Mouse (Mus musculus) cerebellum, postnatal 36 days (tissue): ENCODE measurements around the gene Alkbh8.
"Not testable (repeated sequence)": the region's sequence is repeated elsewhere in the genome, so short reads cannot be mapped to it uniquely, and the experiment has no call there.

Experiments used
- DNase-seq, 2 experiments: peaks; one replicate each; pipeline ENCODE4 v3.0.0; 2021 to 2022; ENCODE audit warnings: mixed read lengths in 2 of 2

Alkbh8 gene

DNA sequence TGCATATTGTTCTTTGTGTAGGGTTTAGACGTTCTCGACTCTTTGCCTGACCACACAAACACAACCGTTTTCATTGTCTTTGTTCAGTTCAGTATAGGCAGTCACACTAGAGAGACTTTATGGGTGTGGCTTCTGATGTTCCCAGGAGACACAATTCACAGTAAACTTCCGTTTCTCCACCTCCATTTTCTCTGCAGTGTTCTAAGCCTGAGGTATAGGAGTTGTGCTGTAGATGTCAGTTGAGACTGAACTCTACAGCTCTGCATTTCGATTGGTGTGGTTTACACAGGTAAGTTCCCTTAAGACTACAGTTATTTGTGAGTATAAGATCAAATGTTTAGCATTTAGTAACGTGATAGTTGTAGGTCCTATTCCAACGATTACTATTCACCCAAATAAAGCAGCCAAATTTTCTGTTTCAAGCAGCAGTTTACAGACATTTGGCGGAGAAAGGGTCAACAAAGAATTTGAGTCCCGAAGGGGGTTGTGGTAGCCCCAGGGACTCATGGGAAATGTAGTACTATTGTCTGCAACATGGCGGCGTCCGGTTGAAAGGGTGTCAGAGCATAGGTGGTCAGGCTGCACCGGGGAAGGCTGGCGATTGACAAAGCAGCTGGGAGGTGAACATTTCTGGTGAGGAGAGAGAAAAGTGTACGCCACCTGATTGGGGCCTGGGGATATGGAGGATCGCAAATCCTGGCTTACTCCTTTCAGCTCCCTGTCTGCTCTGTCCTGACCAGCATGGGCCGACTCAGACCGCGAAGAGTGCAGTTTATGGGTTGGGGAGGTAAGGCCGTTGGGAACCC lies at the start of gene Alkbh8:
Alkbh8 (plus strand) TSS at position 179 of the 806 bp plus-strand sequence.
- peak; percentile 75 to 83 for DNase-seq

DNA sequence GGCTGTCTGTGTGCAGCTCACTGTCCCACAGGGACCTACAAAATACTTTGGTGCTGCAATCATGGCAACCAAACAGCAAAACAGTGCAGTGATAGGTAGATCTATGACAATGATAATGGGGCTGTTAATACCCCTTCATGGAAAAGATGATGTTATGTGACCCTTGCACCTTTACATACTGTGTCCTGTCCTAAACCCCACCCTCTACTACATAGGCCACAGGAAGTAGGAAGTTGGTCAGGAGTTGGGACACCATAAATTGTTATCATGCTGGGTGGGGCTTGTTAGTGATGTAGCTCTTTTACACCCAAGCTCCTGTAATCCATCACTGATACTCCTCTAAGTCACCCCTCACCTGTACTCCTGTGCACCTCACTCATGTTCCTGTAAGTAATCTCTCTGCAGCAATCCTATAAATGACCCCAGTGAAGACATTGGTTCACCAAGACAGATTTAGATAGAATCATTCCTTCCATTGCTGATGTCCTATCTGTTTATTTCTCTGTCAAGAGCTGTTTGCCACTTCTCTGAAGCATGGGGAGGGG lies 25.6 kb upstream of the Alkbh8 start:
- no peak for DNase-seq

DNA sequence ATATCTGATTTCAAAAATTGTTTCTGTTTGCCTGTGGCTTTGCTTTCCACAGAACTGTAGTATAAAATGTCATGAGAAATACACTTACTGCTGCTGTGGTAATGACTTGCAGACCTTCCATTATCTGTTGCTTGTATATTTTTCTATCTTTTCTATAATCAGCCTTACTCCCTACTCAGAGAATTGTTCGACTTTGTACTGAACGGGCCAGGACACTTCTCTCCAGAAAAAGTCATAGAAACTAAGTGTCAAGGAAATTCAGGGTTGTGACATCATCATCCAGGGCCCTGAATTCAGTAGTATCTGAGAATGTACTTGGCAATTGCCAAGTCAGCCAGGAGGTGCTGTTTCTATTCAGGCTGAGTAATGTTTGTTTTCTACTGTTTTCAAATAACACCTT lies 24.9 kb upstream of the Alkbh8 start:
- no peak for DNase-seq

DNA sequence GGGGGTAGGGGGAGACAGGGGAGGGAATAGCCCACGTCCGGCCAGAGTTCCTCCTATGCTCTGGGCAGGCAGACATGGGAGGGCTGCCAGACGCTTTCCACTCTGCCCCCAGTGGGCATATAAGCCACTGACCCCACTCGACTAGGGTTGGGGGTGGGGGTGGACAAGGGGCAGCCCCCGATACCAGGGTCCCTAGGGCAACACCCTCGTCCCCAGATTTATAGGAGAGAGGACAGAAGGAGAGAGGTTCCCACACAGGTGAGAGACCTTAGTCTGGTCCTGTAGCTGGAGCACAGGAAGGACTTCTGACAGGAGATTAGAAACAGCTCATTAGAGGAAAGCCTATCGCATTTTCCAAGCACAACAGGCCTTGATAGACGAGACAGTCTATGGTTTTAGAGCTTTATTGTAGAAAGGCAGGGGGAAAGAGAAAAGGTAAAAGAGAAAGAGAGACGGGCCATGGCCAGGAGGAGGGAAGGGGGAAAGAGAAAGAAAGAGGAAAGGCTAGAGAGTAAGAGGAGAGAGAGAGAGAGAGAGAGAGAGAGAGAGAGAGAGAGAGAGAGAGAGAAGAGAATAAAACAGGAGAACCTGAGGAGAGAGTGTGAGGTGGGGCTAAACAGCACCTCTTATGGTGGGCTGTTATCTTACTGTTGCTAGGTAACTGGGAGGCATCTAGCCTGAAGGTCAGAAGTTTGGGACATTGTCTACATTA lies 7.4 kb upstream of the Alkbh8 start:
- not testable (repeated sequence) for DNase-seq

DNA sequence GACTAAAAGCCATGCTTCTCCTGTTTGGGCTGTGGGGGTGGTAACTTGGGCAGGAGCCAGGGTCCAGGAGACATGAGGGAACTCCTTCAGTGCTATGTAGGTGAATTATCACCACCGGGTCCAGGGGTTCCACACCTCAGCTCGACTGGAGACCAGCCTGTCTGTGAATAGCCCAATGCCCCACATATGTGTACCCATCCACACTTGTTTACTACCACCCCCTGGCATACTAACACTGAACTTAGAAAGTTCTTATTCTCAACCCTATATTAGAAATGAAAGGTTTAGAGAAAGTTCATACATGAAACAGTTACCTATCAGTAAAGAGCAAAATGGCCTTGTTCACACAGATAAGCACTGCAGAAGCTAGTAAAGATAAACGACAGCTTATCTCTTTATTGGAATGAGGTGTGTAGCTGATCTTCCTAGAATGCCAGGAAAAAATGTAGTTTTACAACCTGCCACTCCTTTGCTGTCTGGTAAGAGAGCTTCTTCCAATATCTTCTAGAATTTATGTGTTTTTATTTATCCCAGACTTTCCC lies 6.8 kb upstream of the Alkbh8 start:
- no peak for DNase-seq

DNA sequence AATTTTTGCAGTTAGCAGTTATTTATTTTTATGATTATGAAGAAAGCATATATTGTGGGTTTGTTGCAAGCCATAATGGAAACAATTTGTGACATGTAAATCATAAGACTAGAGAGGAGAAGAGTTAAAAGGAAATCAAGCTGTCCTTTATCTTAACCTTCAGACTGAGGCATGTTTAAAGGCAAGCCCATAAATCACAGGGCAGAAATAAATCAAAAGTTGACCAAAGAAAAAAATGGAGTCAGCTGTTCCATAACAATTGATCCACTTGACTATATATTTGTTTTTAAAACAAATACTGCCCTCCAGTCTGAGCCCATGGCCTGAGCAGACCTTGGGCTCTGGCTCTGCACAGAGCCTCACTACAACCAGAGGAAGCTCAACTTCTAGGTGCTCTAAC lies 4.6 kb upstream of the Alkbh8 start:
- no peak for DNase-seq

DNA sequence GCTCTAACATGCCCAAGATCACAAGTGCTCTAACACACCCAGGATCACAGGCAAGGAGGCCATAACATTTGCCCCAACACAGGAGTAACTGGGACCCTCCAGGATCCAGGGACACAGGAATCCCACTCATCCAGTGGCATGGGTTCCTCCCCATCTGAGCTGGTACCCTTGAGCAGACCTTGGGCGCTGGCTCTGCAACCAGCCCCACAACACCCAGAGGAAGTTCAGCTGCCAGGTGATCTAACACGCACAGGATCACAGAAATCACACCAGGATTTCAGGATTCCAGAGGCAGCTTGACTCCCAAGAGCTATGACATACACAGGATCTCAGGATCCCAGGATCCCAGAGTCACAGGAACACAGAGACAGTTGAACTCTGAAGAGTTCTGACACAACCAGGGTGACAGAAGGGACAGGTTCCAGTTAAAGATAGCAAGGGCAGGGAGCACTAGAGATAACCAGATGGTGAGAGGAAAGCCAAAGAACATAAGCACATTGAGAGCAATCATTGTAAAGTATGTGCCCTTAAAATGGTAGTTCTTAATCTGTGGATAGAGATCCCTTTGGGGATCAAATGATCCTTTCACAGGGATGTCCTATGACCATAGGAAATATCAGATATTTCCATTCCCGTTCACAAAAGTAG lies 4.1 kb upstream of the Alkbh8 start:
- DNase-seq = no peak

DNA sequence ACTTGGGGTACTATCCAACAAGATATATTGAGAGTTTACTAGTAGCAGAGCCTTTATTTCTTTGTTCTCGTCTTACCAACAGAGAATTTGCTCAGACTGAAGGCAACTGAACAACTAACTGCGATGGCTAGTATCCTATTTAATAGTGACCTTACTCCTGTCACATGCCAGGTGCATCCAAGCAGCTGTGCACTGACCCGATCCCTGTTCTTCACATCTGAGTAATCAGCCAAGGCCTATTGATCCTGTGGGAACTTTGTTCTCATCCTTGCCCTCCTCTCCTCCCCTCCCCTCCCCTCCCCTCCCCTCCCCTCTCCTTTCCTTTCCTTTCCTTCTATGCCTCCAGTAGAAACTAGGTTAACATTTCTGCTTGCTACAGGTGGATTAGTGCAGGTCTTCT lies 1.7 kb downstream of the Alkbh8 start:
- no peak for DNase-seq

DNA sequence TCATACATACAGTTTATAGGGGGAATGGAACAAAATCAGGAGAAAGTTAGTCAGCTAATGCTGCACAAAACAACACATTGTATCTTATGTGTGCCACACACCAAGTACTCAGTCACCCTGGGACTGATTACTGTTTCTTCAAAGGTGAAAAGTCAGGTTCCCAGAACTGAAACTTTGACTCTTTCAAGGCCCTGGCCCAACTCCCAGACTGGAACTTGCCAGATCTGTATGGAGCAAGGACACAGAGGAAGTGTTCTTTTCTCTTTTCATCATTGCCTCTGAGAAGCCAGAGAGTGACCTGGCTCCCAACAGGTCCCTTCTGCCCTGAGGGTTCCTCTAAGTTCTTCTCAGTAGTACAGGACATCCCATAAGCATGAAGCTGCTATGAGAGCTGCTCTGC lies 10.2 kb downstream of the Alkbh8 start:
- no peak for DNase-seq

DNA sequence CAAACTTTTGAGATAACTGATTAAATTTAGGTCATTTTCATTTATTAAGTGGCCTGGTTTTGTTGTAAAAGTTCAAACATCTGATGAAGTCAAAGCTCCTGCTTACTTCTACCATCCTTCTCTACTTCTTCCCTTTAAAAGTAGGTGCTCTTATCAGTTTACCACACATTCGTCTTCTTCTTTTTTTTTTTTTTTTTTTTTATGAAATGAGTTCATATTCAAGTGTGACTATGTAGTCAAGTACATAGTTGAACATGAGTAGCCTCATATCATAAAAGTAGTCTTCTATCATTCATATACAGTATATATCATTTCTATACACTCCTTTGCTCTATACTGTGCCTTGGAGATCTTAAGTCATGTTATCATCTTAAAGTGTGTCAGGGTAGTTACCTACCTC lies 11.0 kb downstream of the Alkbh8 start:
- no peak for DNase-seq

DNA sequence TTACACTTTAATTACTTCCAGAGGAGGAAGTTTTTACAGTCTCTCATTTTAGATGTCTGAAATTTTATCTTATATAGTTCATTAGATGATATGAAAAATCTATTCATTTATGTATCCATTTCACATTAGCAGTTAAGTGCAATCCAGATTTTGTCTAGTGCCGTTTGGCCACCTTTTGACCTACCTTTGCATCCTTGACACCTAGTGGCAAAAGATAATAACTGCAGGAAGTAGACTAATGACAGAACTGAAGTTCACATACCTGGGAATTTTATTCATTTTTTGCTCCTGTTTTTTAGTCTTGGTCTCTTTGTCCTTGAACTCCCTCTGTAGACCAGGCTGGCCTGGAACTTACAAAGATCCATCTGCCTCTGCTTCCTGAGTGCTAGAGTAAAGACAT lies 15.1 kb downstream of the Alkbh8 start:
- no peak for DNase-seq

DNA sequence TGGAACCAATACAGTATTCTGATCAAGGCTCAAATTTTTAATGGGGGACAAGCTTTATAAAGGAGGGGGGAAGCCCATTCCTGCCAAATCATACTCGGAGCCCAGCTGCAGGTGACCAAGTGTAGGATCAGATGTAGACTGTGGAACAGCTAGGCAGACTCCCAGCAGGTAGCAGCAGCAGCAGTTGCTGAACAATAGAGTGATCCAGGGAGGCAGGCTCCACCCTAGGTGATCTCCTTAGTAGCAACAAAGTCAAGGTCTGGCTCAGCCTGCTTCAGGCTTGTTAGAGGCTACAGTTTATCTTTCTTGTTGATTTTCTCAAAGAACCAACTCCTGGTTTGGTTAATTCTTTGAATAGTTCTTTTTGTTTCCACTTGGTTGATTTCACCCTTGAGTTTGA lies 41.4 kb downstream of the Alkbh8 start:
- not testable (repeated sequence) for DNase-seq

DNA sequence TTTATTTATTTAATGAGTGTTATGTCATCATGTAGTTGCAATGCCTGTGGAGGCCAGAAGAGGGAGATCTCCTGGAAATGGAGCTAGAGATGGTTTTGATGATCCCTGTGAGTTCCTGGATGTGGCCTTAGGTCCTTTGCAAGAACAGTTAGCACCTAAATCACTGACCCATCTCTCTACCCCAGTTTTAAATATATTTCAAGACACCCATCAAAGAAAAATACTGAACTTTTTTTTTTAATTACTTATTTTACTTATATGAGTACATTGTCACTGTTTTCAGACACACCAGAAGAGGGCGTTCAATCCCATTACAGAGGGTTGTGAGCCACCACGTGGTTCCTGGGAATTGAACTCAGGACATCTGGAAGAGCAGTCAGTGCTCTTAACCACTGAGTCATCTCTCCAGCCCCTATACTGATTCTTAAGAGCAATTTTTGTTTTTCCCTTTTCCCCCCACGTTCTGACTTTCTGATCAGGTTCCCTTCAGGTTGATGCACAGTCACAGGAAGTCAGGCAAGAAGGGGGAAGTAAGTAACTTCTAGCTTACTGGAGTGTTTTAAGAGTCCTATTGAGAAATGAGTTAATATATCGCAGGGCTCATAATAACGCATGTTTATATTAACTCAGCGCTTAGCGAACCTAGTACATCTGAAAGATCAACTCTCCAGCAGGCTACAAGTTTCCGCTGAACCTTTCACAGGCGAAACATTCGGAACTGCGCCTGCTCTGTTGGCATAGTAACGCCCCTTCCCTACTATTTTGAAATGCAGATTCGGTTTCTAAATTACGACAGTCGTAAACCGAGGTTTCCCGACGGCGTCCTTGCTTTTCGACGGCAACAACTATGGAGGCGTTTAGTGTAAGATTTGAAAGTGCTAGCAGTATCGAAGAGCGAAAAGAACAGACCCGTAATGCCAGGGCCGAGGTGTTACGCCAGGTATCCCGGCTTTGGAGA lies 68.6 kb downstream of the Alkbh8 start, which contains the start of gene Cwf19l2:
Cwf19l2 (plus strand) TSS at position 342 of the 958 bp plus-strand sequence.
- DNase-seq = peak; percentile 68 to 76

DNA sequence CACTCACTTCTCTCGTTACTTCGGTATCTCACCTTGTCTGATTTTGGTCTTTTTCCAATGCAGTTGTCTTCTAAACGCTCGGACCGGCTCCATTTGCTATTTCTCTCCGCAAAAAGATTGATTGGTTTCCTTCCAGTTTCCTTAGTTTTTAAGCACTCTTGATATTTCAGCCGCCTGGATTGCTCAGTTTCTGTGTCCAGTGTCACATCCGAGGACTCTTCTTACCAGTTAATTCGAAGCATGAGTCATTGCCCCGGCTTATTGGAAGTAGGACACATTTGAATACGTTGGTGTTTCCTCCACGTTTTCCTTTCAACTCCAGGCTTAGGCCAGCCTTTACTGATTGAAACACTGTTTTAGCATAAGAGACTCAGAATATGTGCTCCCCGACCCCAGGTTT lies 69.4 kb downstream of the Alkbh8 start:
- DNase-seq = peak in 1 of 2 experiments; percentile 37

DNA sequence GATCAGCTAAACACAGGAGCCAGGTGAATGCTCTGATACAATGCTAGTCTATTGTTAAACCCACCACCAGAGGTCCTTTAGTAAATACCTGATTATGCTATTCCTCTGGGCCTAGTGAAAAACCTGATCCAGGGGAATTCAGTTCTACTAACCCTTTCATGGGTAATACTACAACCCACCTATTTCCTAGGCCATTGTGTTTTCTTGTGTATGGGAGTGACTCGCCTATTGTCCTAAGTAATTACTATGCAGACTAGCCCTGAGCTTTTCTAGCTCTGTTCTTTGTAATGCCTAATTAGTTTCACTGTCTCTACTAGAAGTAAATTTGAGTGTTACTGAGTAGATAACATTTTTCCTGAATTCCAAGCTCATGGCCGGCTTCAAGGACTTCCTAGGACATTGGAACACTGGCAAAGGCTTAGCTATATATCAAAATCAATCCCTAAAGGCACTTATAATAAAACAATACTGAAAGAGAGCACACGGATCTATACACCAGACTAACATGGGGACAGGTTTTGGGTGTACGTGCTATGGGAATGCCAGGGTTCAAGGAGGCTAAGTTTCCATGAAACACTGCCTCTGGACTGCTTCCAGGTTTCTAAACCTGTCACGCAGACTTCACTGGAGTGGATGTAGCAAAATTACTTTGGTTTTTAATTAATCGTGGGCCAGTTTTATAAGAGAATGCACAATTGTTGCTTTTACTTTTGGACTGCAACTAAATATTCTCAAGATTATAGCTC lies 104.8 kb downstream of the Alkbh8 start:
- not testable (repeated sequence) for DNase-seq
